Mouse (Mus musculus): ENCODE data around the gene Slc6a16. TPM values are rescaled to one million over a fixed set of nuclear protein-coding genes. Genes with fewer than 3 reads are reported as not detected.

The Slc6a16 gene
- total and polyA plus RNA-seq, 2 experiments = 0.37 to 1.9 TPM

GRCm38 (mm10) chr7:45277136-45277760, 36.4 kb downstream of the Slc6a16 start, which contains the start of gene Slc6a21:
Gene Slc6a21, plus strand, starts transcription at chr7:45277513.
- Histone ChIP-seq H3K79me2 (ENCODE audit: control insufficient read depth, insufficient read depth, low read length) (no peaks in the 10 kb centered on the region), H3K9ac (ENCODE audit: low read depth, low read length) (peak within 1 kb of the TSS; percentile 97), H3K27me3 (ENCODE audit: control insufficient read depth, insufficient read depth, low read length) (no peaks in the 10 kb centered on the region), H3K27ac (replicated peaks; ENCODE audit: insufficient read depth, low read depth, low read length) (peak within 1 kb of the TSS; percentile 48; the same call in 1 of the 2 replicates), H3K36me3 (ENCODE audit: control insufficient read depth, insufficient read depth, low read length) (no peaks in the 10 kb centered on the region), H3K4me1 (ENCODE audit: control insufficient read depth, insufficient read depth, low read length) (peaks cover 3% of the 10 kb centered on the region), H3K4me3 (ENCODE audit: insufficient read depth, low read depth, low read length) (peak within 1 kb of the TSS; percentile 93)
- TF ChIP-seq CTCF (IDR thresholded peaks at IDR 0.05; ENCODE audit: low read depth, low read length) (peak; percentile 88), POLR2A (IDR thresholded peaks at IDR 0.05; ENCODE audit: extremely low read depth, insufficient read depth, low read length) (no peak)
- peak; percentile 67 for DNase-seq (ENCODE audit: extremely low read depth, low read depth, low spot score)
- WGBS = 5% methylated on average over 44 of the region's 44 CpGs

DNA sequence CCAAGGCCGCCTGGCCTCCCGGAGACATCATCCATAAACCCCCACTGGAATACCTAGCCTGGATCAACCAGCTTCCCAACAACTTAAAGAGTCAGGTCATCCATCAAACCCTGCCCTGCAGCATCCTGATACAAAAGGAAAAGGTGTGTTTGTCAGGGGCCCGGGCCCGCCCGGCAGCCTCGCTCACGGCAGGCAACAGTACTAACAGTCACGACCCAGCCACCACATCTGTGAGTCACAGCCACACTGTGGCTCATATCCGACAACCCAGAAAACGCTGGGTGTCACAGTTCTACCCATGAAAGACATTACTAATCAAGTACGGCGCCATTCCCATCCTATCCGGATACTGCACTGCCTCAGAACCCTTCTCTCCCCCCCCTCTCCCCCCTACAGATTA, 45.6 kb downstream of the Slc6a16 start:
- Histone ChIP-seq H3K4me1 (ENCODE audit: control insufficient read depth, insufficient read depth, low read length) (no peaks in the 10 kb centered on the region), H3K79me2 (ENCODE audit: control insufficient read depth, insufficient read depth, low read length) (no peaks in the 10 kb centered on the region), H3K27ac (replicated peaks; ENCODE audit: insufficient read depth, low read depth, low read length) (no peak overlapping the region), H3K9ac (ENCODE audit: low read depth, low read length) (no peak overlapping the region), H3K4me3 (ENCODE audit: insufficient read depth, low read depth, low read length) (no peak overlapping the region), H3K36me3 (ENCODE audit: control insufficient read depth, insufficient read depth, low read length) (no peaks in the 10 kb centered on the region), H3K27me3 (ENCODE audit: control insufficient read depth, insufficient read depth, low read length) (no peaks in the 10 kb centered on the region)
- 92% methylated on average over 13 of the region's 13 CpGs for WGBS
- no peak for DNase-seq (ENCODE audit: extremely low read depth, low read depth, low spot score)
- TF ChIP-seq CTCF (IDR thresholded peaks at IDR 0.05; ENCODE audit: low read depth, low read length) (no peak), POLR2A (IDR thresholded peaks at IDR 0.05; ENCODE audit: extremely low read depth, insufficient read depth, low read length) (no peak)

GRCm38 (mm10) chr7:45296626-45297025, 55.7 kb downstream of the Slc6a16 start:
- Histone ChIP-seq H3K36me3 (ENCODE audit: control insufficient read depth, insufficient read depth, low read length) (no peaks in the 10 kb centered on the region), H3K27ac (replicated peaks; ENCODE audit: insufficient read depth, low read depth, low read length) (no peak overlapping the region), H3K4me3 (ENCODE audit: insufficient read depth, low read depth, low read length) (no peak overlapping the region), H3K4me1 (ENCODE audit: control insufficient read depth, insufficient read depth, low read length) (peaks cover 1% of the 10 kb centered on the region; the same call in 1 of the 2 replicates), H3K9ac (ENCODE audit: low read depth, low read length) (no peak overlapping the region), H3K27me3 (ENCODE audit: control insufficient read depth, insufficient read depth, low read length) (no peaks in the 10 kb centered on the region), H3K79me2 (ENCODE audit: control insufficient read depth, insufficient read depth, low read length) (no peaks in the 10 kb centered on the region)
- TF ChIP-seq CTCF (IDR thresholded peaks at IDR 0.05; ENCODE audit: low read depth, low read length) (no peak), POLR2A (IDR thresholded peaks at IDR 0.05; ENCODE audit: extremely low read depth, insufficient read depth, low read length) (no peak)
- DNase-seq (ENCODE audit: extremely low read depth, low read depth, low spot score) = peak; percentile 53
- WGBS = 94% methylated on average over 1 of the region's 1 CpGs

DNA sequence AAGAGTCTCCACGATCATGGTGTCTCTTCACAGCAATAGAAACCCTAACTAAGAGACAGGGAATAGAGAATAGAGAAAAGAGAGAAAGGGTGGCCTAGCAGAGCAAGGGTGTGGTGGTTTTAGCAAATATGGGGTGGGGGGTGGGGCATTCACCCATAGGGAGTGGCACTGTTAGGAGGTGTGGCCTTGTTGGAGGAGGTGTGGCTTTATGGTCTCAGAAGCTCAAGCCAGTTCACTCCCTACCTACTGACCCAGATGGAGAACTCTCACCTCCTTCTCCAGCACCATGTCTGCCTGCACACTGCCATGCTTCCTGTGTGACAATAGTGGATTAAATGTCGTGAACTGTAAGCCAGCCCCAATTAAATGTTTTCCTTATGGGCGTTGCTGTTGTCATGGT, 56.7 kb downstream of the Slc6a16 start:
- Histone ChIP-seq H3K9ac (ENCODE audit: low read depth, low read length) (no peak overlapping the region), H3K4me1 (ENCODE audit: control insufficient read depth, insufficient read depth, low read length) (peaks cover 1% of the 10 kb centered on the region; the same call in 1 of the 2 replicates), H3K4me3 (ENCODE audit: insufficient read depth, low read depth, low read length) (no peak overlapping the region), H3K79me2 (ENCODE audit: control insufficient read depth, insufficient read depth, low read length) (no peaks in the 10 kb centered on the region), H3K27me3 (ENCODE audit: control insufficient read depth, insufficient read depth, low read length) (no peaks in the 10 kb centered on the region), H3K27ac (replicated peaks; ENCODE audit: insufficient read depth, low read depth, low read length) (no peak overlapping the region), H3K36me3 (ENCODE audit: control insufficient read depth, insufficient read depth, low read length) (no peaks in the 10 kb centered on the region)
- DNase-seq (ENCODE audit: extremely low read depth, low read depth, low spot score) = peak; percentile 69
- 73% methylated on average over 3 of the region's 3 CpGs for WGBS
- TF ChIP-seq POLR2A (IDR thresholded peaks at IDR 0.05; ENCODE audit: extremely low read depth, insufficient read depth, low read length) = no peak
- TF ChIP-seq CTCF (IDR thresholded peaks at IDR 0.05; ENCODE audit: low read depth, low read length) = no peak

- Histone ChIP-seq H3K4me3 (ENCODE audit: insufficient read depth, low read depth, low read length) (no peak overlapping the region), H3K36me3 (ENCODE audit: control insufficient read depth, insufficient read depth, low read length) (no peaks in the 10 kb centered on the region), H3K27ac (replicated peaks; ENCODE audit: insufficient read depth, low read depth, low read length) (no peak overlapping the region), H3K27me3 (ENCODE audit: control insufficient read depth, insufficient read depth, low read length) (no peaks in the 10 kb centered on the region), H3K4me1 (ENCODE audit: control insufficient read depth, insufficient read depth, low read length) (peaks cover 1% of the 10 kb centered on the region; the same call in 1 of the 2 replicates), H3K79me2 (ENCODE audit: control insufficient read depth, insufficient read depth, low read length) (no peaks in the 10 kb centered on the region), H3K9ac (ENCODE audit: low read depth, low read length) (no peak overlapping the region)
- WGBS = 16% methylated on average over 5 of the region's 5 CpGs
- peak; percentile 66 for DNase-seq (ENCODE audit: extremely low read depth, low read depth, low spot score)
- no peak for TF ChIP-seq POLR2A (IDR thresholded peaks at IDR 0.05; ENCODE audit: extremely low read depth, insufficient read depth, low read length)
- TF ChIP-seq CTCF (IDR thresholded peaks at IDR 0.05; ENCODE audit: low read depth, low read length) = peak; percentile 76
Measured at GRCm38 (mm10) chr7:45299752-45300151, 58.9 kb downstream of the Slc6a16 start.

- Histone ChIP-seq H3K4me3 (ENCODE audit: insufficient read depth, low read depth, low read length) (no peak overlapping the region), H3K27ac (replicated peaks; ENCODE audit: insufficient read depth, low read depth, low read length) (no peak overlapping the region), H3K27me3 (ENCODE audit: control insufficient read depth, insufficient read depth, low read length) (no peaks in the 10 kb centered on the region), H3K36me3 (ENCODE audit: control insufficient read depth, insufficient read depth, low read length) (no peaks in the 10 kb centered on the region), H3K79me2 (ENCODE audit: control insufficient read depth, insufficient read depth, low read length) (no peaks in the 10 kb centered on the region), H3K9ac (ENCODE audit: low read depth, low read length) (no peak overlapping the region), H3K4me1 (ENCODE audit: control insufficient read depth, insufficient read depth, low read length) (peaks cover 1% of the 10 kb centered on the region; the same call in 1 of the 2 replicates)
- DNase-seq (ENCODE audit: extremely low read depth, low read depth, low spot score) = peak; percentile 28
- TF ChIP-seq CTCF (IDR thresholded peaks at IDR 0.05; ENCODE audit: low read depth, low read length) (peak; percentile 64; the same call in 1 of the 2 replicates), POLR2A (IDR thresholded peaks at IDR 0.05; ENCODE audit: extremely low read depth, insufficient read depth, low read length) (no peak)
- 24% methylated on average over 6 of the region's 6 CpGs for WGBS
Measured at GRCm38 (mm10) chr7:45300270-45300669, 59.4 kb downstream of the Slc6a16 start.

Data from liver, adult 2 months (tissue).